Mouse (Mus musculus) E14TG2a.4 (cell line): ENCODE results near the gene Pcbp3.

Experiments used
- CTCF ChIP-seq: conservative IDR thresholded peaks from 2 replicates; pipeline ENCODE4 v1.5.1; 2014; ENCODE audit warnings: low read length
- POU5F1 ChIP-seq: IDR thresholded peaks from 2 replicates; pipeline ENCODE4 v1.6.1; 2014; ENCODE audit warnings: low read length, borderline replicate concordance

- TF ChIP-seq CTCF, result no peak
- no peak for TF ChIP-seq POU5F1
Measured at GRCm38 (mm10) chr10:76717026-76717425, 244.7 kb downstream of the Pcbp3 start.
